Mouse (Mus musculus): ENCODE results near the gene Gpat3. TPM values are rescaled to one million over a fixed set of nuclear protein-coding genes. Genes with fewer than 3 reads are reported as not detected.
A peak's percentile ranks its signal among the peaks of the same experiment; 100 is the strongest.

Gene Gpat3
- polyA plus RNA-seq, 1 experiment from 2014 or later, result 0.56 TPM

DNA sequence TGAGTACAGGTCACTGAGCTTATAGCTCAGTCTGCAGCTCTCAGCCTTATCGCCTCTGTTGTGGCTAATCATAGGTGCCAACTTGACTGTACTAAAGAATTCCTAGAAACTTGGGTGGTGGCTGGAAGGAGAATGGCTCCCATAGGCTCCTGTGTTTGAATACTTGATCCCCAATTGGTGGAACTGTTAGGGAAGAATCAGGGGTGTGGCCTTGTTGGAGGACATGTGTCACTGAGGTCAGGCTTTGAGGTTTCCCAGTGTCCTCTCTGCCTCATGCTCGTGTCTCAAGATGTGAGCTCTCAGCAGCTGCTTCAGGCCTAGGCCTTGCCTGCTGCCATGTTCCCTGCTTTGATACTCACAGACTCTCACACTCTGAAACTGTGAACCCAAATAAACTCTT, 11.7 kb upstream of the Gpat3 start:
- no peaks in the 10 kb centered on the region for H3K9me3 ChIP-seq
- H3K27me3 ChIP-seq, result no peaks in the 10 kb centered on the region
- no peaks in the 10 kb centered on the region for H3K4me1 ChIP-seq
- 87% methylated on average over 2 of the region's 2 CpGs for WGBS
- ATAC-seq (ENCODE audit: low FRiP score, low read depth), result no peak
- H3K4me3 ChIP-seq, result no peak overlapping the region
- no peak overlapping the region for H3K4me2 ChIP-seq (replicated peaks)
- no peak overlapping the region for H3K9ac ChIP-seq (replicated peaks)
- H3K36me3 ChIP-seq, result no peaks in the 10 kb centered on the region
- no peak overlapping the region for H3K27ac ChIP-seq (replicated peaks)

DNA sequence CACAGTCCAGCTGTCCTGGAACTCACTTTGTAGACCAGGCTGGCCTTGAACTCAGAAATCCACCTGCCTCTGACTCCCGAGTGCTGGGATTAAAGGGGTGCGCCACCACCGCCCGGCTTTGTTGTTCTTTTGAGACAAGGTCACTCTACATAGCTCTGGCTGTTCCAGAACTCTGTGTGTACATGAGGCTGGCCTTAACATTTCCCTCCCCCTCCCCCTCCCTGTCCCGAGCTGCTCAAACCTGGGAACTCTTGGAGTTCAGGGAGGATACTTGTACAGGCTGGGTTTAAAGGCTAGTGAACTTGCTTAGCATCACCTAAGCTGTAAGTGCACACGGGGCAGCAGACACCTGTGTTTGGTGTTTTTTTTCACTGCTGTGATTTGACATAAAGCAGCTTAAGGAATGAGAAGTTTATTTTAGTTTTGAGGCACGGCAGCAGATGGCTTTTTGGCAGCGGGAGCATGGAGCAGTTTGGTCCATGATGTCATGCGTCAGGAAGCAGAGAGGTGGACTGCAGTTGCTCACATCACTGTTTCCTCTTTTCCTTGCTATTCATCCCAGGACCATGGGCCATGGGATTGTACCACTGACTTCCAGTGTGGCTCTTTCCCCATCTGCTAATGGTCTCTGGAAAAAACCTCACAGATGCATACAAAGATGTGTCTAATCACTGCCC, 9.5 kb upstream of the Gpat3 start:
- H3K27me3 ChIP-seq, result no peaks in the 10 kb centered on the region
- no peak overlapping the region for H3K4me3 ChIP-seq
- no peaks in the 10 kb centered on the region for H3K4me1 ChIP-seq
- H3K4me2 ChIP-seq (replicated peaks), result no peak overlapping the region
- H3K36me3 ChIP-seq, result no peaks in the 10 kb centered on the region
- no peak overlapping the region for H3K27ac ChIP-seq (replicated peaks)
- WGBS, result 77% methylated on average over 9 of the region's 9 CpGs
- no peak overlapping the region for H3K9ac ChIP-seq (replicated peaks)
- no peaks in the 10 kb centered on the region for H3K9me3 ChIP-seq
- no peak for ATAC-seq (ENCODE audit: low FRiP score, low read depth)

DNA sequence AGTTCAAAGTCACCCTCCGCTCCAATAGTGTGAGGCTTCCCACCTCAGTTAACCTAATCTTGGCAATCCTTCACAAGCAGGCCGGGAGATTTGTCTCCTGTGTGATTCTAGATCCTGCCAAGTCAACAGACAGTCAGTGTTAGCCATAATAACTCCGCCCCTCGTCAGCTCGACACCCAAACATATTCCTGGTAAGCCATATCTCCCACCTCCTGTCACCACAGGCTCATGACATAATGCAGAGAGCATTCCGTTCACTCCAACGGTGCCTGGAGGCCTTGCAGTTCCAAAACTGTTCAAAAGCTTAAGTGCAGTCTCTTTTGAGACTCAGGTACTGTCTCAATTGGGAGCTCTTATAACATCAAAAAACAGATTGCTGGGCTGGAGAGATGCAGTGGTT, 7.6 kb upstream of the Gpat3 start:
- Histone ChIP-seq H3K4me2 (replicated peaks) (no peak overlapping the region), H3K4me1 (no peaks in the 10 kb centered on the region), H3K4me3 (no peak overlapping the region), H3K27me3 (no peaks in the 10 kb centered on the region), H3K36me3 (no peaks in the 10 kb centered on the region), H3K9me3 (peaks cover 6% of the 10 kb centered on the region; the same call in 1 of the 2 replicates), H3K9ac (replicated peaks) (no peak overlapping the region), H3K27ac (replicated peaks) (no peak overlapping the region)
- ATAC-seq (ENCODE audit: low FRiP score, low read depth), result no peak
- WGBS, result 93% methylated on average over 7 of the region's 7 CpGs

DNA sequence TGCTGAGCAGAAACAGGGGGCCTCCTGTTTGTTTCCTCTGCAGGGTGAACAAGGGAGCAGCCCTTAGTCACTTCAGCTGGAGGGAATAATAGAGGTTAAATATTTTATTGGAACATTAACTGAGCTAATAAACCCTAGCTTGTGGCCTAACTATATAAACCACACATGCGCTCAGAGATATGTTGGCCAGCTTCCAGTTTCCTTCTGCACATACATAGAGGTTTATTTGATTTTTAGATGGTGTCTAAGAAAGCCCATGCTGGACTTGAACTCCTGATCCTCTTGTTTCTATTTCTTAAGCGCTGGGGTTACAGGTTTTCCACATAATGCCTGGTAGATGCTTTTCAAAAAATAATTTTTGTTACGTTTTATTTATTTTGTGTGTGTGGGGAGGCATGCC, 1.0 kb upstream of the Gpat3 start:
- Histone ChIP-seq H3K4me3 (no peak overlapping the region), H3K27me3 (peaks cover 58% of the 10 kb centered on the region)
- ATAC-seq (ENCODE audit: low FRiP score, low read depth), result no peak

GRCm38 (mm10) chr5:100845848-100846598, 510 bp downstream of the Gpat3 start:
- peaks cover 58% of the 10 kb centered on the region for H3K27me3 ChIP-seq
- H3K27ac ChIP-seq (replicated peaks), result no peak overlapping the region
- peak overlapping the region; percentile 100 for H3K4me2 ChIP-seq (replicated peaks)
- peaks cover 6% of the 10 kb centered on the region; the same call in 1 of the 2 replicates for H3K9me3 ChIP-seq
- H3K9ac ChIP-seq (replicated peaks), result peak overlapping the region; percentile 47
- H3K4me1 ChIP-seq, result peaks cover 12% of the 10 kb centered on the region
- under 1% methylated on average over 52 of the region's 52 CpGs for WGBS
- peak overlapping the region; percentile 64 for H3K4me3 ChIP-seq
- peak; percentile 60 for ATAC-seq (ENCODE audit: low FRiP score, low read depth)
- H3K36me3 ChIP-seq, result no peaks in the 10 kb centered on the region

More for the DNA sequence above, 1.0 kb upstream of the Gpat3 start:
- Histone ChIP-seq H3K4me2 (replicated peaks) (no peak overlapping the region), H3K4me1 (peaks cover 12% of the 10 kb centered on the region), H3K9ac (replicated peaks) (no peak overlapping the region), H3K27ac (replicated peaks) (no peak overlapping the region), H3K9me3 (peaks cover 6% of the 10 kb centered on the region; the same call in 1 of the 2 replicates), H3K36me3 (no peaks in the 10 kb centered on the region)
- WGBS, result 63% methylated on average over 3 of the region's 3 CpGs

GRCm38 (mm10) chr5:100846599-100846920, 1.0 kb downstream of the Gpat3 start:
- Histone ChIP-seq H3K9me3 (peaks cover 6% of the 10 kb centered on the region; the same call in 1 of the 2 replicates), H3K4me1 (peaks cover 12% of the 10 kb centered on the region), H3K36me3 (no peaks in the 10 kb centered on the region), H3K27me3 (peaks cover 58% of the 10 kb centered on the region), H3K4me2 (replicated peaks) (peak overlapping the region; percentile 100), H3K9ac (replicated peaks) (peak overlapping the region; percentile 47), H3K4me3 (peak overlapping the region; percentile 64), H3K27ac (replicated peaks) (no peak overlapping the region)
- WGBS, result under 1% methylated on average over 20 of the region's 22 CpGs
- ATAC-seq (ENCODE audit: low FRiP score, low read depth), result no peak

DNA sequence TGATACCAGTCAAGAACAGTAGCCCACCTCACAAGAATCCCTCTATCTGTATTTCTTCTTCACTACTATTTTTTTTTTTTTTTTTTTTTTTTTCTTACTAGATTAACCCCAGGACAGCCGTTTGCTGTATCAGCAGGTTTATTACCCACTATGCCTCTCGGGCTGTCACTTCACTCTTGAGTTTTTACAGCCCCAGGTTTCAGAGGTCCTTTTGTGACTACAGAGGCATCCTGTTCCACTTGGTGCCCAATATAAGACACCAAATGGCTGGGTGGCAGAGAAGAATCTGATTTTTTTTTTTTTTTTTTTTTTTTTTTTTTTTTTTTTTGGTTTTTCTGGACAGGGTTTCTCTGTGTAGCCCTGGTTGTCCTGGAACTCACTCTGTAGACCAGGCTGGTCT, 1.6 kb downstream of the Gpat3 start:
- no peak overlapping the region for H3K9ac ChIP-seq (replicated peaks)
- H3K9me3 ChIP-seq, result peaks cover 2% of the 10 kb centered on the region; the same call in 1 of the 2 replicates
- H3K4me3 ChIP-seq, result peak overlapping the region; percentile 64; the same call in 1 of the 2 replicates
- no peak overlapping the region for H3K27ac ChIP-seq (replicated peaks)
- WGBS, result 10% methylated on average over 2 of the region's 2 CpGs
- peaks cover 58% of the 10 kb centered on the region for H3K27me3 ChIP-seq
- no peaks in the 10 kb centered on the region for H3K36me3 ChIP-seq
- peak overlapping the region; percentile 100 for H3K4me2 ChIP-seq (replicated peaks)
- ATAC-seq (ENCODE audit: low FRiP score, low read depth), result no peak
- H3K4me1 ChIP-seq, result peaks cover 12% of the 10 kb centered on the region

DNA sequence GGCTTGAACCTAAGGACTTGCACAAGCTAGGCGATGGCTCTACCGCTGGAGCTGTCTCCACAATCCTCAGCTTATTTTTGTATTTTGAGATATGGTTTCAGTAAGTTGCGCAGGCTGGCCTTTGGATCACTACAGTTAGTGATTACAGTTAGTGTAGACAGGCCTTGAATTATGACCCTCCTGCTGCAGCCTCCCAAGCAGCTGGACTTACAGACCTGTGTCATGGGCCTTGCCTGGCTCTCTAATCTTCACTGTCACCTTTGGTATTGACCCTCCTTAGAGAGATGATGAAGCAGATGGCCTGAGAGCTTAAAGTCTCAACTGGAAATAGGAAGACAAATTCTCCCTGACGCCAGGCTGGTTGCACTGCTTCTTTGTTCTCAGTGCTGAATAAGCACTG, 8.4 kb downstream of the Gpat3 start:
- peaks cover under 1% of the 10 kb centered on the region; the same call in 1 of the 2 replicates for H3K27me3 ChIP-seq
- ATAC-seq (ENCODE audit: low FRiP score, low read depth), result no peak
- H3K9ac ChIP-seq (replicated peaks), result no peak overlapping the region
- no peaks in the 10 kb centered on the region for H3K9me3 ChIP-seq
- H3K36me3 ChIP-seq, result no peaks in the 10 kb centered on the region
- H3K27ac ChIP-seq (replicated peaks), result no peak overlapping the region
- WGBS, result 85% methylated on average over 4 of the region's 4 CpGs
- H3K4me3 ChIP-seq, result no peak overlapping the region
- H3K4me2 ChIP-seq (replicated peaks), result no peak overlapping the region
- H3K4me1 ChIP-seq, result no peaks in the 10 kb centered on the region

DNA sequence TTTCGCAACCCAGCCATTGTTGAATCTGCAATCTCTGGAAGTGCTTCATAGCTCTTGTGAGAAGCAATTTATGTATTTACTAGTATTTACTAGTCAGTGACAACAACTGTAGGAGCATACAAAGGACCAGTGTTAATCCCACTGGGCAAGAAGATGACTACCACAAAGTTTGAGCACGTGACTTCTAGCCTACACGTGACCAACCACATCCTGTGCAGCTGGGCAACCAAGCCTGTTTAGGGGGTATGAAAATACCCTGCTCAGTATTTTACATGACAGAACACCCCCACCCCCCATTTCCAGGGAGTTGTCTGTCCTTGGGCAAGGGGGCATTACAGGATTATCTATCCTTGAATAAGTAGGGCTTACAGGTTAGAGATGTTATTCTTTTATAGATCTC, 11.0 kb downstream of the Gpat3 start:
- Histone ChIP-seq H3K4me1 (no peaks in the 10 kb centered on the region), H3K9me3 (no peaks in the 10 kb centered on the region), H3K4me2 (replicated peaks) (no peak overlapping the region), H3K27ac (replicated peaks) (no peak overlapping the region), H3K4me3 (no peak overlapping the region), H3K36me3 (no peaks in the 10 kb centered on the region), H3K9ac (replicated peaks) (no peak overlapping the region), H3K27me3 (no peaks in the 10 kb centered on the region)
- 83% methylated on average over 3 of the region's 3 CpGs for WGBS
- ATAC-seq (ENCODE audit: low FRiP score, low read depth), result no peak

DNA sequence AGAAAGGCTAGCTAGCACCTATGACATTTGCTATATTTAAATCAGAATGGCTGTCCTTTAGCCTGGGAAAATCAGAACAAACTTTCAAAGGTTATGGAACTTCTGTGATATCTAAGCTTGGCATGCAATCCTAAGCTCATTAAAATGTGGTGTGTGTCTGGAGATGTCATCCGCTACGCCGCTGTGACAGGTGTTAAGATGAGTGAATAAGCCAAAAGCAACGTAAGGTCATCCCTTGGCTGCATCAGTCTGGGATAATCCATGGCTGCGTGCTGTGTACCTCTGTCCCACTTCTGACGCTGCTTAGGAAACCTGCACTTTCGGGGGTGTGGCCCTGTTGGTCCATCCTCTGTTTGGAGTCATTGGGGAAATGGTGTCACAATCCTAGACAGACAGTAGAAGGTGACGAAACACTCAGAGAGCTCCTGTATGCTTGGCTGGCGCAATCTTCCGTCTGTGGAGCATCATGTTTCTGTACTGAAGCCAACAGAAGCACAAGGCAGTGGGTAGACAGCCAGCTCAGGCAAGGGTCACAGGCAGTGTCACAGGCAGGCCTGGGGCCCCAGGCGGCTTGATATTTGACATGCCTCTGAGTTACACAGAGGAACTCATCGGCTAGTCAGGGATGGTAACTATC, 15.0 kb downstream of the Gpat3 start:
- Histone ChIP-seq H3K4me2 (replicated peaks) (no peak overlapping the region), H3K9me3 (no peaks in the 10 kb centered on the region), H3K36me3 (no peaks in the 10 kb centered on the region), H3K27ac (replicated peaks) (no peak overlapping the region), H3K9ac (replicated peaks) (no peak overlapping the region), H3K27me3 (no peaks in the 10 kb centered on the region), H3K4me1 (no peaks in the 10 kb centered on the region), H3K4me3 (no peak overlapping the region)
- ATAC-seq (ENCODE audit: low FRiP score, low read depth), result no peak
- WGBS, result 87% methylated on average over 12 of the region's 12 CpGs

GRCm38 (mm10) chr5:100861140-100861539, 15.6 kb downstream of the Gpat3 start:
- H3K27me3 ChIP-seq, result no peaks in the 10 kb centered on the region
- no peaks in the 10 kb centered on the region for H3K9me3 ChIP-seq
- H3K36me3 ChIP-seq, result no peaks in the 10 kb centered on the region
- 74% methylated on average over 4 of the region's 4 CpGs for WGBS
- H3K9ac ChIP-seq (replicated peaks), result no peak overlapping the region
- H3K4me2 ChIP-seq (replicated peaks), result no peak overlapping the region
- H3K4me1 ChIP-seq, result no peaks in the 10 kb centered on the region
- ATAC-seq (ENCODE audit: low FRiP score, low read depth), result no peak
- H3K27ac ChIP-seq (replicated peaks), result no peak overlapping the region
- no peak overlapping the region for H3K4me3 ChIP-seq

DNA sequence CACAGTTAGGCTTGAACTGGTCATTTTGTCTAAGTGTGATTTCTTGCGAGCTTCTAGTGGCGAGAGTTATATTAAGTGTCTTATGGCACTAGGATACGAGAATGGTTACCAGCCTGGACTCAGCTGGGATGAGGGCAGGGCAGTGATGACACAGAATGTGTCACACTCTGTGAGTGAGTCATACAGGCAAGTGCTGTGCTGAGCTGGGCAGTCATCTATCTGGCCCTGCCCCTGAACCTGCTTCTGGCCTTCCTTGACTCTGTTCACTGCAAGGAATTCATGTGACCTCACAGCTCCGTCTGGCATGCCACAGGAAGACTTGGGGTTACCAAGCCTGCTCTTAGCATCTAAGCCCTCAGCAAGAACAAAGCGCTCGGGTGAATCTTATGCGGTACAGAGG, 16.3 kb downstream of the Gpat3 start:
- H3K9me3 ChIP-seq, result no peaks in the 10 kb centered on the region
- no peaks in the 10 kb centered on the region for H3K4me1 ChIP-seq
- no peaks in the 10 kb centered on the region for H3K27me3 ChIP-seq
- no peaks in the 10 kb centered on the region for H3K36me3 ChIP-seq
- ATAC-seq (ENCODE audit: low FRiP score, low read depth), result no peak
- H3K9ac ChIP-seq (replicated peaks), result no peak overlapping the region
- no peak overlapping the region for H3K4me3 ChIP-seq
- no peak overlapping the region for H3K4me2 ChIP-seq (replicated peaks)
- no peak overlapping the region for H3K27ac ChIP-seq (replicated peaks)
- WGBS, result 86% methylated on average over 7 of the region's 7 CpGs
